Mouse (Mus musculus) midbrain, embryonic 11.5 days (tissue): ENCODE results near the gene Trim21. TPM values are rescaled to one million over a fixed set of nuclear protein-coding genes. Genes with fewer than 3 reads are reported as not detected.

ENCODE experiments used
- ATAC-seq: fragments of 200-750 bp; cut with Nextera tagmentation; 2 replicates; pipeline ENCODE4 v1.8.0; 2017; ENCODE audit warnings: moderate TSS enrichment, moderate library complexity; ENCODE audit not compliant: low FRiP score
- DNase-seq: peaks from one replicate; pipeline ENCODE4 v3.0.0; 2015; ENCODE audit warnings: low spot score; ENCODE audit errors: missing footprints
- H3K27ac ChIP-seq: fragments of 300-500 bp; sonication (generic); 2 replicates; pipeline ENCODE4 v1.5.1; 2014; ENCODE audit warnings: low read depth, low read length
- H3K27me3 ChIP-seq: fragments of 300-500 bp; sonication (generic); 2 replicates; pipeline ENCODE4 v1.6.1; 2014; ENCODE audit warnings: mild to moderate bottlenecking, low read length, moderate library complexity, mixed read lengths; ENCODE audit not compliant: control insufficient read depth, insufficient read depth
- H3K36me3 ChIP-seq: fragments of 300-500 bp; sonication (generic); 2 replicates; pipeline ENCODE4 v1.6.1; 2014; ENCODE audit warnings: mild to moderate bottlenecking, low read length, moderate library complexity, mixed read lengths; ENCODE audit not compliant: control insufficient read depth, insufficient read depth
- H3K4me1 ChIP-seq: fragments of 300-500 bp; sonication (generic); 2 replicates; pipeline ENCODE4 v1.6.1; 2014; ENCODE audit warnings: low read length; ENCODE audit not compliant: control insufficient read depth, insufficient read depth
- H3K4me2 ChIP-seq: fragments of 300-500 bp; sonication (generic); 2 replicates; pipeline ENCODE4 v1.6.1; 2014; ENCODE audit warnings: mild to moderate bottlenecking, moderate library complexity
- H3K4me3 ChIP-seq: fragments of 300-500 bp; sonication (generic); 2 replicates; pipeline ENCODE4 v1.5.1; 2014; ENCODE audit warnings: low read depth, low read length
- H3K9ac ChIP-seq: fragments of 300-500 bp; sonication (generic); 2 replicates; pipeline ENCODE4 v1.6.1; 2014; ENCODE audit warnings: low read length
- H3K9me3 ChIP-seq: fragments of 300-500 bp; sonication (generic); 2 replicates; pipeline ENCODE4 v1.6.1; 2016; ENCODE audit warnings: low read length; ENCODE audit not compliant: control insufficient read depth
- WGBS: fragments of 180-500 bp; shearing (Covaris S2); extraction: QIAGEN DNeasy Blood & Tissue Kit; methylation state at CpG from one replicate; pipeline ENCODE4 v1.1.7; 2014; 5-methylcytosine and 5-hydroxymethylcytosine counted together
- polyA plus RNA-seq: library from polyadenylated mRNA; unstranded; fragments of >200 nt; fragmentation: Nextera tagmentation; extraction: Ambion mirVana; gene quantifications from 2 replicates; pipeline ENCODE4 v1.2.1, GENCODE M21; 2014

Trim21 gene
- 0.42 and 0.44 TPM in 2 replicates for polyA plus RNA-seq

DNA sequence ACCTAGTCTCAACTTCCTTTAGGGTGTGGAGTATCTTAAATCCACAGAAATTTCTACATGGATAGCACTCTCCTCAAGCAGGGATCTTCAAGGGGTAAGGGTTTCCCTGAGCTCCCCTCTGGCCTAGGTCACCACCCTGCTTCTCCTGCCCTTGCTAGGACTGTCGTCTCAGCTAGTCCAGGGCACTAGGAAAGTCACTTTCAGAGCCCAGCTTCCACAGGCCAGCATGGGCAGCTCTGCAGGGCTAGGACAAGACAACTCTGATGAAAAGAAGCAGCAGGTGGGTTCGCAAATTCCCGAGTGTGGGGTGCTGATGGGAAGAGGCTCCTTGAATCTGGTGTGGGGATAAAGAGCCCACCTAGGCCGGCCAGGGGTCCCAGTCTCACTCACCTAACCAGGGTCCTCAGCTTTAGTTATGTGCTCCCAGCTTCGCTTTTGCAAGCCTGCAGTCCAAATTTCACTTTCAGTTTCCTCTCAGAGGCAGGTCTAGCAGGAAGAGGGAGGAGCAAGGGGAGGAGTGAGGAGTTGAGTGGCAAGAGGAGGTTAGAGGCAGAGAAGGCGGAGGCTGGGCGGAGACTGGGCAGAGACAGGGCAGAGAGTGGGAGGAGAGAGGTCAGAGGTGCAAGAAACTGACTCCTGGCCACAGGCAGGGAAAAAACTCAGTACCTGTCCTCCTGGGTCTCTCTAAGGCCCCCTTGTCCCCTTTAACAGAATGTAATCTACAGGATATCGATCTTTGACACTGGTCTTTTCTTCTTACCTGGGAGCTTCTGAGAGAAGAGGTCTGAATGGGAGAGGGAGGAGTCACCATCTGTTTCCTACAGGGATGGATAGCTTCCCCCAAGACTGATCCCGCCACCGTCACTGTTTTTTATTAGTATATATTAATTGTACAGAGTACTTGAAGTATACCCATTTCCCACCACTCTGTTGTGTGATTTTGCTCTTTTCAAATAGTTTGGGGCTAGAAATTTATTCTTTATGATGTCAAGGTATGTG is at the start of gene Trim21:
Trim21 (minus strand) TSS at position 488 of the 999 bp plus-strand sequence.
- no peaks in the 10 kb centered on the region for H3K36me3 ChIP-seq
- H3K9me3 ChIP-seq = no peaks in the 10 kb centered on the region
- peak; percentile 87 for ATAC-seq
- peak within 1 kb of the TSS; percentile 13; the same call in 1 of the 2 replicates for H3K9ac ChIP-seq
- peak within 1 kb of the TSS; percentile 17 for H3K4me3 ChIP-seq
- peak within 1 kb of the TSS; percentile 36; the same call in 1 of the 2 replicates for H3K4me2 ChIP-seq
- H3K4me1 ChIP-seq = no peaks in the 10 kb centered on the region
- H3K27ac ChIP-seq = no peak within 1 kb of the TSS
- 26% methylated on average over 10 of the region's 10 CpGs for WGBS
- H3K27me3 ChIP-seq = no peaks in the 10 kb centered on the region
- DNase-seq = peak; percentile 93

- 76% methylated on average over 1 of the region's 1 CpGs for WGBS
- H3K27ac ChIP-seq = no peak within 1 kb of the TSS
Measured at GRCm38 (mm10) chr7:102597378-102598031, 32.2 kb upstream of the Trim21 start, which contains the start of gene Olfr552. Olfr552 (plus strand) TSS chr7:102597770.

GRCm38 (mm10) chr7:102591786-102592185 is 26.5 kb upstream of the Trim21 start, which contains the start of gene Olfr551:
Olfr551 (minus strand) TSS chr7:102591886.
- Histone ChIP-seq H3K4me3 (no peak within 1 kb of the TSS), H3K27ac (no peak within 1 kb of the TSS), H3K27me3 (no peaks in the 10 kb centered on the region), H3K36me3 (no peaks in the 10 kb centered on the region), H3K4me2 (no peak within 1 kb of the TSS), H3K9ac (no peak within 1 kb of the TSS), H3K9me3 (no peaks in the 10 kb centered on the region), H3K4me1 (no peaks in the 10 kb centered on the region)
- WGBS = 89% methylated on average over 3 of the region's 3 CpGs
- no peak for ATAC-seq
- DNase-seq = no peak

More at GRCm38 (mm10) chr7:102597378-102598031, 32.2 kb upstream of the Trim21 start, which contains the start of gene Olfr552:
- no peak within 1 kb of the TSS for H3K4me3 ChIP-seq
- no peaks in the 10 kb centered on the region for H3K27me3 ChIP-seq
- H3K36me3 ChIP-seq = no peaks in the 10 kb centered on the region
- DNase-seq (no peak), ATAC-seq (no peak)
- no peaks in the 10 kb centered on the region for H3K9me3 ChIP-seq
- H3K4me1 ChIP-seq = no peaks in the 10 kb centered on the region
- H3K9ac ChIP-seq = no peak within 1 kb of the TSS
- H3K4me2 ChIP-seq = no peak within 1 kb of the TSS

- Histone ChIP-seq H3K4me3 (no peak overlapping the region), H3K4me2 (no peak overlapping the region), H3K27me3 (no peaks in the 10 kb centered on the region), H3K36me3 (no peaks in the 10 kb centered on the region), H3K27ac (no peak overlapping the region), H3K9ac (no peak overlapping the region), H3K4me1 (peaks cover 5% of the 10 kb centered on the region; the same call in 1 of the 2 replicates), H3K9me3 (no peaks in the 10 kb centered on the region)
- 55% methylated on average over 6 of the region's 6 CpGs for WGBS
- DNase-seq = no peak
- no peak for ATAC-seq
Measured at GRCm38 (mm10) chr7:102575998-102576397, 10.7 kb upstream of the Trim21 start.

GRCm38 (mm10) chr7:102573174-102573830 is 8.0 kb upstream of the Trim21 start:
- Histone ChIP-seq H3K4me2 (no peak overlapping the region), H3K4me3 (no peak overlapping the region), H3K9me3 (no peaks in the 10 kb centered on the region), H3K27me3 (no peaks in the 10 kb centered on the region), H3K36me3 (no peaks in the 10 kb centered on the region), H3K27ac (peak overlapping the region; percentile 57; the same call in 1 of the 2 replicates), H3K9ac (no peak overlapping the region), H3K4me1 (peaks cover 5% of the 10 kb centered on the region; the same call in 1 of the 2 replicates)
- 27% methylated on average over 3 of the region's 3 CpGs for WGBS
- DNase-seq (peak; percentile 91), ATAC-seq (peak; percentile 89)

GRCm38 (mm10) chr7:102571142-102571541 is 5.9 kb upstream of the Trim21 start, which contains the start of gene Olfr550:
Olfr550 (plus strand) TSS chr7:102571442.
- Histone ChIP-seq H3K4me3 (no peak within 1 kb of the TSS), H3K9me3 (no peaks in the 10 kb centered on the region), H3K27ac (no peak within 1 kb of the TSS), H3K9ac (no peak within 1 kb of the TSS), H3K27me3 (no peaks in the 10 kb centered on the region), H3K4me2 (no peak within 1 kb of the TSS), H3K36me3 (no peaks in the 10 kb centered on the region), H3K4me1 (peaks cover 5% of the 10 kb centered on the region; the same call in 1 of the 2 replicates)
- no peak for ATAC-seq
- no peak for DNase-seq
- WGBS = 95% methylated on average over 8 of the region's 8 CpGs

GRCm38 (mm10) chr7:102566219-102566618 is 933 bp upstream of the Trim21 start:
- Histone ChIP-seq H3K9me3 (no peaks in the 10 kb centered on the region), H3K27ac (no peak overlapping the region), H3K9ac (no peak overlapping the region), H3K27me3 (no peaks in the 10 kb centered on the region), H3K4me1 (no peaks in the 10 kb centered on the region), H3K4me3 (no peak overlapping the region), H3K36me3 (no peaks in the 10 kb centered on the region), H3K4me2 (no peak overlapping the region)
- 87% methylated on average over 4 of the region's 4 CpGs for WGBS
- ATAC-seq (no peak), DNase-seq (no peak)

GRCm38 (mm10) chr7:102553279-102553678 is 12.0 kb downstream of the Trim21 start:
- ATAC-seq = no peak
- no peaks in the 10 kb centered on the region for H3K4me1 ChIP-seq
- 86% methylated on average over 3 of the region's 3 CpGs for WGBS
- H3K4me2 ChIP-seq = no peak overlapping the region
- no peak for DNase-seq
- H3K9me3 ChIP-seq = no peaks in the 10 kb centered on the region
- no peaks in the 10 kb centered on the region for H3K36me3 ChIP-seq
- no peak overlapping the region for H3K4me3 ChIP-seq
- no peak overlapping the region for H3K27ac ChIP-seq
- no peak overlapping the region for H3K9ac ChIP-seq
- no peaks in the 10 kb centered on the region for H3K27me3 ChIP-seq
